Mouse (Mus musculus) right cerebral cortex, postnatal 36 days (tissue): ENCODE measurements around the gene Gcnt1.

Experiments
- DNase-seq, 2 experiments: peaks; one replicate each; pipeline ENCODE4 v3.0.0; 2022; ENCODE audit warnings: low spot score in 2 of 2, mixed read lengths in 1 of 2

The Gcnt1 gene

DNA sequence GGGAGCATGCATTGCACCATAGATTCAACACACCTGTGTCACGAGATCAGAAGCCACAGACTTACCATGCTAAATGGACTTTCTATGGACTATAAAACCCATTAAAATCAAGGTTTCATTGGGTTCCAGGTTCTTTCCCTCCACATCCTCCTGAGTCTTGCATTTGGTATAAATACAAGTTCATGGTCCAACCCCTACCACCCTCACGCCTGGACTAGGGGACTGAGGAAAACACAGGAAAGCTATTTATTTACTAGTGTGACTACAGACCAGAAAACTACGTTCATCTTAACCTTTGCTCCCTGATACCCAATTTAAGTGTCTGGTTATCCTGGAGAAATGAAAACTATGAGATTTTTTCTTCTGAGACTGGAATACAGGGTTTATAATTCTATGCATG lies at the start of gene Gcnt1:
TSS of gene Gcnt1 (minus strand) at position 144 of the 400 bp plus-strand sequence.
- DNase-seq, result no peak

DNA sequence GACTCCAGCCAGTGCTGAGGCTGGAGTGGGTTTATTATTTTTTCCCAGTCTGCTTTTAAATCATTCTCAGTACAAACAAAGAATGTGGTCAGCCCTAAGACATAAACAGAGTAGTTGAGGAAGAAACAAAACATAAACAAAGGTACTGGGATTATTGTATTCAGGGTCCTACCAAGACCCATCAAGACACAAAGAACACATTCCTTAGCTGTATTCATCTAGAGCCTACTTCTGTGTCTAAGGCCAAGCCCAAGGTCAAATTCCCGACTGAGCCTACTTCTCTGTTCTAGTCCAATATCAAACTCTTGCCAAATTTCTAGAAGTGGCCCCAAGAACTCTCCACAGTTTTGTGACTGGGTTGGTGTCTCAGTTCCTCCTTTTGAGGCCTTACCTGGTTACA lies 45.2 kb upstream of the Gcnt1 start:
- DNase-seq, result no peak

DNA sequence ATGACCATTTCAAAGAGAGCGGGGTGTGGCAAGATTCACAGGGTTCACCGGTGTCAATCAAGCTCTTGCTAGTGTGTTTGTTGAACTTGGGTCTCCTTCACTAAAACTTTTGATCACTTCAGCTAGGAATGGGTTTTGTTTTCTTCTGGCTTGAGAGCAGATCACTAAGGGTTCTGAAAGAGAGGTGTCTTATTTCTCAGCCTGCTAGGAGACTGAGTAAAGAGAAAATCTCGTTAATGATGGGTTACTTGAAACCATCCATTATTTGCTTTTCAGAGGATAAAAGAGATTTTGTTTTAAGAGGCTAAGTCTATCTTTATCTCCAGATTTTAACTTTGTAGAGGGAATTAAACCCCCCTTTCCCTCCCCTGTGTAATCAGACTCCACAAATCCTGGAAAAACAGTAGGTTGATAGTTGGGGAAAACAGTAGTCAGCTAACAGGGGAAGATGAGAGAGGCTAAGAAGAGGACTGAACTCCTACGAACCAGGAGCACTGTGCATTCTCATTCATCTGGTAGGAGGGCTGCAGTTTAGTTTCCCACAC lies 40.3 kb upstream of the Gcnt1 start:
- no peak for DNase-seq

DNA sequence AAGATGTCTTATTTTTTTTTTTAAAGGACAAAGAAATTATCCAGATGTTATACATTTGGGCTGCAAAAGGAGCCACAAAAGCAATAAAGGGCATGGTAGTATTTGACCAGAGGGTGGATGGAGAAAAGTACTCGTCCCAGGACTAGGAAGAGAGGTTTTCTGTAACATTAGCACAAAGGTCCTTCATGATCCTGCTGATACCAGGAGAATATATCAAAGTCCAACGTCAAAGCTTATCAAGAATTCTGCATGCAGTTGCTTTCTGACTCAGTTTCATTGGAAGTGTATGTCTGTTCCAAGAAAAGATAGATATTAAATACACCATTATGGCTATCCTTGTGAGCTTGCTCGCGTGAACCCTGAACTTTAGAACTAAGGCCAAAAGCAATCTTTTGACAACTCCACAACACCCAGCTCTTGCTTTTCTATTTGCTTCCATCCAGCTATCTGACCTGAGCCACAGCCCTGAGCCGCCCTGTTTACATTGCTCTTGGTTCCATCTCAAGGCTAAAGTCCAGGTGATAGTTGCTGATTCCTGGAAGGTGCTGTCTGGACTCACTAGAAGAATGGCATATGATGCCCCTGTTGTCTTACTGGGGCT lies 37.9 kb upstream of the Gcnt1 start:
- no peak for DNase-seq

DNA sequence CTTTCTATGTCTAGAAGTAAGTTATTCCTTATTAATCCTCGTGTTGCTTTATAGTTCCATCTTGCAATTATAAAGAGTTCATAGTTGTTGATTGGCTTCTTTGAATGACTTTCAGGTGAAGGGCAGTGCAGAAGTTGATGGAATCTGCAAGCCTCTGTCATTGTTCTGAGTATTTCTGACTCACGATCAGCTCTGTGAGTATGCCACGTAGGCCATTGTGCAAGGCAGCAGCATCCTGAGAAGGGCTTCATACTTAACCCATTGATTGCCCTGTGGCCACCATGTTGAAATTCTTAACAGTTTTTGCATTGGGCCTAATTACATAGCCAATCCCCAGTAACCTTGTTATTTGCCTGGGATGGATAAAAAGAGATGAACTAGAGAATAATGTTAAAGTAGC lies 36.7 kb upstream of the Gcnt1 start:
- DNase-seq, result no peak

DNA sequence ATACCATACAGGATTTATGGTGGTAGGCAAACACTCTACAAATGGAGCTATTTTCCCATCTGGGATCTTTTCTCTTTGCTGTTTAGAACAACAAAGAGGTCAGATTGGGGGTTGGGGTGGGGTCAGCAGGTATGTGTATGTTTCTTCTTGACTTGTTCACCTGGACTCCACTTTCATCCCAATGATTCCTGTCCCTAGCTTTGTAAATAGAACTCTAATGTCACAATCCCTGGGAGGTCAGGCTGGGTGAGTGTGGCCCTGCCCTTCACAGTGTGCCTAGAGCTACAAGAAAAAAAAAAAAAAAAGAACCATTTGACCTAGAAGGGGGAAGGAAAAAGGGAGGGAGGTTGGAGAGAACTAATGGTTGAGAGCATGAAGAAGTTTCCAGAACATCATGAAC lies 35.9 kb upstream of the Gcnt1 start:
- no peak for DNase-seq

DNA sequence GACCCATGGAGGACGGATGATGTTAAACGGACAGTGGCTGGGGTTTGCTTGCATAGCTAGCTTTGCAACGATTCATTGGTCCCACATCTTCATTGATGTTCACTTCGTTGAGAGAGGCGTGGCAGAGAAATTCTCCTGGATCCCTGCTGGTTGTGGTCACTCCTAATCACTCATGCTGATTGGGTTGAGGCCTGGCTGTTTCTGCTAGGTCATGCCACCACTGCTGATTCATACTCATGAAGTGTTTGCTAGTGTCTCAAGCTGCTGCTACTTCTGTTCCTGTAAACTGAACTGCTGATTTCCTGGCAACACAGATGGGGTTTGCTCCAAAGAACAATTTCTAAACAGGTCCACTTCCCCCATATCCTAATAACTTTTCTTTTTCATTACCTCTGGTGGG lies 34.2 kb upstream of the Gcnt1 start:
- DNase-seq, result no peak

DNA sequence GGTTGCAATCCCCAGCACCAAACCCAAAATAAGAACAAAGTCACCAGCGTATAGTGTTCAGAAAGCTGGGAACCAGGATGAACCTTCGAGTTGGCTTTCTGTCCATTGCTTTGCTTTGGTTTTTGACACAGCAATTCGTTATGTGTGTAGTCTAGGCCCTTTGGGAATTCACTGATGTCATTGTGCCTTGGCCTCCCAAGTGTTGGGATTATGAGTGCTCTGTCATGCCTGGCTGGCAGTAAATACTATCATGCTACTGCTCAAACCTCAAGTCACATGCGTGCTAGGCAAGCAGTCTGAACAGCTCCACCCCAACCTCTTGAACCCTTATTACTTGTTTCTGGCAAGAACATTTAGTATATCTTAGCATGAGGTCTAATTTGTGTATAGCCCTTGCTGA lies 30.5 kb upstream of the Gcnt1 start:
- no peak for DNase-seq

DNA sequence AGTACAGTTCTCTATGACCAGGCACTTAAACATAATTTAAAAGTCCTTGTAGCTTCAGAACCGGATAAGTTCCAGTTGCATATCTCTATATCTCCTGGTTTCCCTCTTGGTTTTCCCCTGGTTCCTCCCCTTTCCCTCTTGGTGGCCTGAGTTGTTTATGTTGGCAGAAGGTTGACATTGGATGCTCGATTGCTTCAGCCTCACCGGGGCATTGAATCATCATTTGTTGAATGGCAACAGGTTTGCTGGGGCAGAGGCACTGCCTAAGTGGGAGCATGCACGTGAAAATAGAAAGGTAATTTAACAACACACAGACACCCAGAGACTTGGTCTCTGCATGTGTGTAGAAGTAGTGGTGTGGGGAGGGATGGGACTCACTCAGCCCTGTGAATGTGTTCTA lies 27.9 kb upstream of the Gcnt1 start:
- no peak for DNase-seq

DNA sequence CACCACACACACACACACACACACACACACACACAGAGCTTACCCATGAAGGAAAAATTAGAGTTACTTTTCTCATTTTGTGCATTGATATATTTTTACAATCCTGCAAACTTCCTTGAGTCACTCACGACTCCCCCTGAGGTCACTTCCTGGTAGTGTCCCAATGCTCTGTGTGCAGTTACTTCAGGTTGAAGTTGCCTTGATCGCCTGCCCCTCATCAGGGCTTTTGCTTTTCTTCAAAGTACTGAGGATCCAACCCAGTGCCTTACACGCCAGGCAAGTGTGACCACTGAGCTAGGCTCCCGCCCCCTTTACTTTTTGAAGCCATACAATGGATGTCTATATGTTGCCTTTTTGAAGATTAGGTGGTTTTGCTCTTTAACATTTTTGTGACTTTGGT lies 27.3 kb upstream of the Gcnt1 start:
- no peak for DNase-seq

DNA sequence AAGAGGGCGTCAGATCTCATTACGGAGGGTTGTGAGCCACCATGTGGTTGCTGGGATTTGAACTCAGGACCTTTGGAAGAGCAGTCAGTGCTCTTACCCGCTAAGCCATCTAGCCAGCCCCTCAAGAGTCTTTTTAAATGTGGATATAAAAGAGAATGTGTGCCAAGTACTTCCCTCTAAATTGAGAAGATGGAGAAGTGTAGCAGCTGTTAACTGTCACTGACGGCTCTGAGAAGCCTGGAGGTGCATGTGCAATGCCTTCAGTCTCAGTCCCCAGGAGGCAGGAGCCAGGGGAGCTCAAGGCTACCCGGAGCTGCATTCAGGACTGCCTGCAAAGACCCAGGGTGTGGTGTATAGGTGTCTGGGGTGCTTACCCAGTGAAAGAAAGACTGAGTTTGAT lies 25.3 kb upstream of the Gcnt1 start:
- DNase-seq, result no peak

DNA sequence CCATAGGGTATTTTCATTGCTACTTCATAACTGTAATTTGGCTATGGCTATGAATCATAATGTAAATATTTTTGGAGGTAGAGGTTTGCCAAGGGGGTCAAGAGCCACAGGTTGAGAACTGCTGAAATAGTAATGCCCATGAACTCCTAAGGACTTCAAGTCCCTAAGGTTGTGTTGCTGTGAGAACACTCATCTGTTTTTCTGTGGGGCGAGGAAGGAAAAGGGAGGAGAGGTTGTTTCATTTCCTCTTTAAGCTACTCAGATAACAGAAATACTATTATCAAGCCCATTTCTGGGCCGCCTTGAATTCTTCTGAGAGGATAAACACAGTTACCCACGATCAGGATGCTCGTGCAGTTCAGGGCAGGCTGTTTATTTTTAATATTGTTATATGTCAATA lies 24.2 kb upstream of the Gcnt1 start:
- DNase-seq, result no peak

DNA sequence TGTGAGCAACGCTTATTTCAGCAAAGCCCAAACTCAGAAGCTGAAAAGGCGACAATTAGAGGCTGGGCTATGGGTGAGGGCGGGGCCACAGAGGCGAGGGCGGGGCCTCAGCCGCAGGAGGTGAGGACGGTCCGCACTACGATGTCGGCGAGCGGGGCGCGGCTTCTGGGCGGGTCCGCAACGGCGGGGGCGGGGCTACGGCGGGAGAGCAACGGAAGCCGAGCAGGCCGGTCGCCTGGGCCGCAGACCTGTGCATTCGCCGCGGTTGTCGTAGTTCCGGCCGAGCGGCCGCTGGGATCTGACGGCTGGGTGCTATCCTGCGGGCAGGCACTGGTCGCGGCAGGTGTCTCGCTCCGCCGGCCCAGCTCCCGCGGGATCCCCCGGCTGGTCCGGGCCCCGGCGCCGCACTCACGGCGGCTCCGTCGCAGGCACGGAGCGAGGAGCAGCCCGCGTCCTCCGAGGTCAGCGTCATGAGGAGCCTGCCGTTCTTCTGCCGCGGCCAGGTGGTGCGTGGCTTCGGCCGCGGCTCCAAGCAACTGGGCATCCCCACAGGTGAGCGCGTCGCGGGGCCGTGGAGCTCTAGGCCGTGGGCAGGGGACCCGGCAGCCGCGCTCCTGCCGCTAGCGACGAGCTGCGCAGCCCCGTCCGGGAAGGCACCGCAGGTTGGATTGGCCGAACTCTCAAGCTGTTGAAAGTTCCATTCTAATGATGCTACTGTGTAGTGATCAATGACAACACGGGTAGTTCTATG lies 21.4 kb upstream of the Gcnt1 start, which contains the start of gene Rfk:
TSS of gene Rfk (plus strand) at position 203 of the 751 bp plus-strand sequence.
- DNase-seq, result peak; percentile 83 to 85

DNA sequence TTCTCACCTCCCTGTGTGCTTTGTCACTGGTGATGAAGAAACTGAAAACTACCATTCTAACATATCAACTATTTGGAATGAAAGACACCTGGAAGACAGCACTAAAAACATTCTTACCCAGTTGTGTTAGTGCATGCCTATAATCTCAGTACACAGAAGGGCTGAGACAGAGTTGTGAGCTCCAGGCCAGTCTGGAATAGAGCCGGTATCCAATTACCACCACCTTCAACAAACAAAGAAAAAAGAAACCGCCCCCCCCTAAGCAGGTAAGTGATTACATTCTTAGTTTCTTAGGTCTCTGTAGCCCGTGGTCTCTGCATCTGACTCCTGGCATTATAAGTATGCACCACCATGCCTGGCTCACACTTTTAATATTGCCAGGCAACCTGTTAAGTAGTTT lies 20.2 kb upstream of the Gcnt1 start:
- no peak for DNase-seq

DNA sequence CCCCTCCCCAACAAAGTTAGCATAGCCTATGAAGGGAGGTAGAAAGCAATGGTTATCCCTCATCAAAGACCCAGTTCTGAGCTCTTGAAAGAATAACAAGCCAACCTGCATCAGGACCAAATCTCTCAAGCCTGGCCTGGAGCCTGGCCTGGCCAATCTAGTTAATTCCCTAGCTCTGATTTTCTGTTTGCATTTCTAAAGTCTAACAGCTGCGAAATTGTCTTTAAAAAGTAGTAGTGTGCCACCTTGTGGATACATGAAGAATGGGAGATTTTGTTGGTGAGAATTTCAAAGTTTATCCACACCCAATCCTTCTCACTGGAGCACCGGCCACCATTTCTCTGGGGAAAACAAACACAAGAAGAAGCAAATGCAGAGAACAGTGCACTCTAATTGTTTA lies 15.8 kb upstream of the Gcnt1 start:
- DNase-seq, result no peak

DNA sequence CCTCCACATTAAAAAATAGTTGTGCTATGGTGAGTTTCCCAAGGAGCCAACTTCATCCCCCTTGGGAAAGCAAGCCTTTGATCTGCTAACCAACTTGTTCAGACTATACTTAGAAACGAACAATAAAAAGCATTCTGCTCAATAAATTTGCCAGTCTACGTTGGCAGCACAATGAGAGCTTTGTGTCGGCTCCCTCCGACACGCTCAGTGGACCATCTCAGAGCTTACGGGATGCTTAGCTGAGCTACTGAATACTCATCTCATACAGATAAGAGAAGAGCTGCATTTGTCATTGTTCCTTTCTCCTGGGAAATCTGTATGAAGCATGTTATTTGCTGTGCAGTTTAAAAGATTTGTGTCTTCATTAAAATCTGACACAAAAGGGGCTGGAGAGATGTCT lies 13.8 kb upstream of the Gcnt1 start:
- DNase-seq, result no peak

DNA sequence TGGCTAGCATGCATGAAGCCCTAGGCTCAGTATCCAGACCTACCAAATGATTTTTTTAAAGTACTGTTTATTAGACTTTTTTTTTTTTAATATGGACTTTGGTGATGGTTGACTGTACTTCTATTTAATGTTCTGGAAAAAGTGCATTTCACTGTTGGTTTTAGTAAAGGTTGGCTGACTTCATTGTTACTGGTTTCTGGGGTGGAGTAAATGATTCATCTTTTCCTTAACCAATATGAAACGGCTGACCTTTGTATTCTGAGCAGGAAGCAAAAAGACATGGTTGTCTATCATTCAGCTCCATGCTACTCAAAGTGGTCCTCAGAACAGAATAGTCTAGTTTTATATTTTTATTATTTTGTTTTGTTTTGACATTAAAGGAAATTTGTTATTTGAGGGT lies 12.8 kb upstream of the Gcnt1 start:
- DNase-seq, result no peak

DNA sequence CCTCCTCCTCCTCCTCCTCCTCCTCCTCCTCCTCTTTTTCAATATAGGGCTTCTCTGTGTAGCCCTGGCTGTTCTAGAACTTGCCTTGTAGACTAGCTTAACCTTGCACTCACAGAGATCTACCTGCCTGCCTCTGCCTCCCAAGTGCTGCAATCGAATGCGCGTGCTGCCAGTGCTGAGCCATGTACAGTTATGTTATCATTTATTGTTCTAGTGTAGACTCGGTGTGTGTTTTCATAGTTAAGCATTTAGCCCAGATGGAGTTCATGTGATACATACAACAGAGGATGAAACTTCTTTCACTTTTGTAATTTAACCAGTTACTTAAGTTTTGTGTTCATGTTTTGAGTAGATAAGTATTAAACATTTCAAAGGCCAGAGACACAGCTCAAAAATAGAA lies 12.4 kb upstream of the Gcnt1 start:
- no peak for DNase-seq

DNA sequence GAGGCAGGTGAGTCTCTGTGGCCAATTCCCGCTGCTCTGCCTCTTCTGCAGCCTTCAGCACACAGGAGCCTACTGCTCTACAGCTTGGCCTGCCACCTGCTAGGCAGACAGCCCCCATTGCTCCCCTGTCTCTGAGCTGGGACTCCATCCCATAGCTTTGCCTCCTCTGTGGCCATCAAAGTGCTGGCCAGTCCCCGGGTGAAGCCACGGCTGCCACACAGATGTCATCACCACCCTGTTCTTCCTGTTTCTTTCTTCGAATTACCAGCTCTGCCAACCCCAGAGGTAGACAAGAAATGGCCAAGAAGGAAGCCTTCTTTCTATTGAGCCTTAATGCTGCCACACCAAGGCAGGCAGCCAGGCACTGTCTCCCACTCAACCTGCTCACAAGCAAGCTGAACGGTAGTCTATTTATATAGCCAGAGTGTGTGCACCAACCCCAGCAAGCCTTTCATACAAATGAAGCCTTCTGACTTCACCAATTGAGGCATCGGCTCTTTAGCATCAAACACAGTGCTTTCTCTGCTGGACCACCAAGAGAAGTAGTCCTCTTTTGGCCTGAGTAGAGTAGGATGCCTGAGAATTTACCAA lies 10.3 kb upstream of the Gcnt1 start:
- no peak for DNase-seq

DNA sequence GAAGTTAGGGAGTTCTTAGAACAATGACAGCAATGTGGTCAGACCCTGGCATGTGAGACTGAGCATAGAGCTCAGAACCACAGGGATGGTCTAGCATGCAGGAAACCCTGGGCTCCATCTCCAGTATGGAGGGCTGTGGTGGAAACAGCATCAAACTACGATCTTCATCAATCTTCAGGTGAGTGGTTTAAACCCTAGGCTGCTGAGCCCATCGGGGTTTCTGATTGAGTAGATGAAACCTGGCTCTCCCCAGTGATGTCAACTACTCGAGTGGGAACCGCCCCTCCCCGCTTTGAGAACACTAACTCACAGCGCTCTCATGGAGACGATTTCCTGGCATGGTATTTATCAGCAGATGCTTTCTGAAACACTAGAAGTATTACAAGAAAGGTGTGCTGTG lies 7.9 kb upstream of the Gcnt1 start:
- no peak for DNase-seq

DNA sequence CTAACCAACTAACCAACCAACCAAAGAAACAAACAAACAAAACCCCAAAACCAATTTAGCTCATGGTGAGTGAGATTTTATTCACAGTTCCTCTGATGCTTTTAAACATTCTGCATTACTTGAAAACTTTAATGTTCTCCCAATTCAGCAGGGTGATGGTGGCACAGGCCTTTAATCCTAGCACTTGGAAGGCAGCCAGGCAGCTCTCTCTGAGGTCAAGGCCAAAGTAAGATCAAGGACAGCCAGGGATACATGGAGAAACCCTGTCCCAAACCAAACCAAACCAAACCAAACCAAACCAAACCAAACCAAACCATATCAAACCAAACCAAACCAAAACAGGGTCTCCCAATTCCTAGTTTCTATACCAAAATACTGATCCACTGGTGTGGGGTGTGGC lies 6.2 kb upstream of the Gcnt1 start:
- DNase-seq, result no peak

DNA sequence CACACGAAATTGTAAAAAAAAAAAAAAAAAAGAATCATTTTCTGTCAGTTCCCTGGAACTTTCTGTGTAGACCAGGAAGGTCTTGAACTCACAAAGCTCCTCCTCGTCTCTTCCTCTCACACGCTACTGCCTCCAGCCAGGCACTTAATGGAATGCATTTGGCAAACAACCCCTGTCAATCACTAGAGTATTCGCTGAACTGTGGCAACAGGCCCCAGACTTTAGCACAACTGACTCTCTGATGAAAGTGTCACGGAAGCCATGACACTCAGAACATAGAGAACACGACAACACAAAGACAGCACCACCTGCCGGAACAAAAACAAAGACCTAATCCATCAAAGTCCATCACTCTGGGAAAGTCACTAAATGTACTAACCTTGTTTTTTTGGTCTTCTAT lies 3.1 kb downstream of the Gcnt1 start:
- DNase-seq, result no peak

DNA sequence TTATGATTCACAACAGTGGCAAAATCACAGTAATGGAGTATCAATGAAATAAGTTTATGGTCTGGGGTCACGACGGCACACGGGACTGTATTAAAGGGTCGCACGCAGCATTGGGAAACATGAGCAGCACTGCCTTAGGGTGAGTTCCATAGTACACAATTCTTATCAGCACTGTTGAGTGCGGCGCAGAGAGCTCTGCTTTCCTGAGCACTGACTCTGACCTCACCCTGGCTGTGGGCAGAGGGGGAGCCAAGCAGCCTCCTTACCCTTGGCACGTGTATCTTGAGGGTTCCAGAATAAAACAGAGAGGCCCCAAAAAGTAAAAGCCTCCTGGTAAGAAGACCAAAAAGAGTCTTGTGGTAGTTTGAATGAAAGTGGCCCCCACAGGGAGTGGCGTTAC lies 4.1 kb downstream of the Gcnt1 start:
- DNase-seq, result no peak
